Mouse (Mus musculus) leukemia stem cell, adult 10-12 weeks (primary cell): ENCODE results near the gene Fam84a. TPM values are rescaled to one million over a fixed set of nuclear protein-coding genes. Genes with fewer than 3 reads are reported as not detected.

Experiments
- polyA plus RNA-seq: library from polyadenylated mRNA; stranded (reverse); fragments of >175 nt; gene quantifications from 2 replicates; pipeline ENCODE4 v1.2.3, GENCODE M21; 2012; ENCODE audit warnings: low replicate concordance

Gene Fam84a
- polyA plus RNA-seq: 0.08 and 0.27 TPM in 2 replicates

DNA sequence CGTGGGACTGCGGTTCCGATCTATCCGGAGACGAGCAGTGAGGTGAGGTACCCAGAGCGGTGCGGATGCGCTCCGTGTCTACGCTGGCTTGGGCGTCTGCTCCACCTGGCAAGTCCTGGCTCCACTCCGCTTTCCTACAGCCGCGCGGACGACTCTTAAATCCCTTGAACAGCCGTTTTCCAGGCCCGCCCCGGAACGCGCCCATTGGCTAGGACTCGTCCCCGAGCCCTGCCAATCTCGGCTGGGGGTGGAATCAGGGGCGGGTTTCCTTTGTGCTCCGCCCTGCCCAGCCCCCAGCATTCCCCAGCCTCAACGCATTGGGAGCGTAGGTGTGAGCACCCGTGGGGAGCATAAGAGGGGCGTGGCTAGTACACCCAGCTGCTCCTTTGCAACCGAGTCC is at the start of gene Fam84a:
TSS of gene Fam84a (minus strand) at position 134 of the 400 bp plus-strand sequence.

